Mouse (Mus musculus) left cerebral cortex, postnatal 10 days (tissue): ENCODE measurements around the gene Il20ra. TPM values are rescaled to one million over a fixed set of nuclear protein-coding genes. Genes with fewer than 3 reads are reported as not detected.

ENCODE experiments used
- DNase-seq, 2 experiments: peaks; one replicate each; pipeline ENCODE4 v3.0.0; 2021 to 2022; ENCODE audit warnings: low spot score in 2 of 2, mixed read lengths in 1 of 2; ENCODE audit errors: extremely low spot score in 1 of 2
- intact Hi-C: fragments of 180-260 bp; cut with DNase I; formaldehyde crosslinking; loops from one replicate; pipeline ENCODE4 v1.15.1; 2025
- total RNA-seq, 2 experiments: library from RNA; stranded (reverse); gene quantifications; 2 replicates each; pipeline ENCODE4 v1.2.3; 2021

The Il20ra gene
- under 1 TPM in 1 of 2 experiments, not detected in 1; 0.15 TPM for total RNA-seq

GRCm38 (mm10) chr10:19712421-19712836 lies at the start of gene Il20ra:
Gene Il20ra, plus strand, starts transcription at chr10:19712570.
- DNase-seq: peak; percentile 35 to 64
- intact Hi-C loops: loop anchor here (5.0 kb wide), 1 partner anchor 180 kb away; no protein-coding TSS in a partner anchor

GRCm38 (mm10) chr10:19668973-19669372 lies 43.4 kb upstream of the Il20ra start:
- intact Hi-C loops: no loop called here
- DNase-seq: no peak

- no peak for DNase-seq
- intact Hi-C loops: no loop called here
Measured at GRCm38 (mm10) chr10:19672015-19672414, 40.4 kb upstream of the Il20ra start.

- intact Hi-C loops: no loop called here
- DNase-seq: no peak
Measured at GRCm38 (mm10) chr10:19673146-19673545, 39.2 kb upstream of the Il20ra start.

GRCm38 (mm10) chr10:19687686-19688085 lies 24.7 kb upstream of the Il20ra start:
- no peak for DNase-seq
- intact Hi-C loops: no loop called here

GRCm38 (mm10) chr10:19691287-19691686 lies 21.1 kb upstream of the Il20ra start:
- no peak for DNase-seq
- intact Hi-C loops: loop anchor here (10.0 kb wide), 1 partner anchor 196 kb away; no protein-coding TSS in a partner anchor

- intact Hi-C loops: loop anchor here (10.0 kb wide), 1 partner anchor 197 kb away; no protein-coding TSS in a partner anchor
- DNase-seq: peak; percentile 8 to 28
Measured at GRCm38 (mm10) chr10:19691771-19692170, 20.6 kb upstream of the Il20ra start.

GRCm38 (mm10) chr10:19692332-19692731 lies 20.0 kb upstream of the Il20ra start:
- intact Hi-C loops: loop anchor here (10.0 kb wide), 1 partner anchor 198 kb away; no protein-coding TSS in a partner anchor
- DNase-seq: no peak

GRCm38 (mm10) chr10:19692988-19693387 lies 19.4 kb upstream of the Il20ra start:
- peak; percentile 27 to 49 for DNase-seq
- intact Hi-C loops: loop anchor here (1.0 to 10.0 kb wide), 2 partner anchors 198 to 453 kb away; no protein-coding TSS in a partner anchor

- DNase-seq: no peak
- intact Hi-C loops: loop anchor here (1.0 to 10.0 kb wide), 2 partner anchors 199 to 453 kb away; no protein-coding TSS in a partner anchor
Measured at GRCm38 (mm10) chr10:19693629-19694028, 18.7 kb upstream of the Il20ra start.

- intact Hi-C loops: loop anchor here (10.0 kb wide), 1 partner anchor 205 kb away; no protein-coding TSS in a partner anchor
- no peak for DNase-seq
Measured at GRCm38 (mm10) chr10:19699331-19699730, 13.0 kb upstream of the Il20ra start.

GRCm38 (mm10) chr10:19704445-19704844 lies 7.9 kb upstream of the Il20ra start:
- DNase-seq: no peak
- intact Hi-C loops: no loop called here

- intact Hi-C loops: no loop called here
- DNase-seq: no peak
Measured at GRCm38 (mm10) chr10:19707768-19708167, 4.6 kb upstream of the Il20ra start.

- DNase-seq: peak in 1 of 2 experiments; percentile 31
- intact Hi-C loops: no loop called here
Measured at GRCm38 (mm10) chr10:19708277-19709070, 3.9 kb upstream of the Il20ra start.

- no peak for DNase-seq
- intact Hi-C loops: loop anchor here (5.0 kb wide), 1 partner anchor 181 kb away; no protein-coding TSS in a partner anchor
Measured at GRCm38 (mm10) chr10:19711020-19711419, 1.4 kb upstream of the Il20ra start.

GRCm38 (mm10) chr10:19711551-19712171 lies 709 bp upstream of the Il20ra start:
- intact Hi-C loops: loop anchor here (5.0 kb wide), 1 partner anchor 181 kb away; no protein-coding TSS in a partner anchor
- DNase-seq: peak in 1 of 2 experiments; percentile 32

- DNase-seq: no peak
- intact Hi-C loops: no loop called here
Measured at GRCm38 (mm10) chr10:19718627-19719026, 6.3 kb downstream of the Il20ra start.

GRCm38 (mm10) chr10:19722320-19722719 lies 9.9 kb downstream of the Il20ra start:
- DNase-seq: no peak
- intact Hi-C loops: no loop called here

- DNase-seq: no peak
- intact Hi-C loops: no loop called here
Measured at GRCm38 (mm10) chr10:19724158-19724832, 11.9 kb downstream of the Il20ra start.
